Mouse (Mus musculus) urinary bladder, adult 2 months (tissue): ENCODE results near the gene Fam81a. TPM values are rescaled to one million over a fixed set of nuclear protein-coding genes. Genes with fewer than 3 reads are reported as not detected.
A peak's percentile ranks its signal among the peaks of the same experiment; 100 is the strongest.

Experiments
- DNase-seq: peaks from one replicate; pipeline ENCODE4 v3.0.0; 2022; ENCODE audit warnings: low spot score
- polyA plus RNA-seq: library from polyadenylated mRNA; depleted of rRNA; stranded (reverse); fragments of >200 nt; gene quantifications from 2 replicates; pipeline ENCODE4 v1.2.3, GENCODE M21; 2012

Gene Fam81a
- polyA plus RNA-seq, 1 experiment, result 1.6 TPM

DNA sequence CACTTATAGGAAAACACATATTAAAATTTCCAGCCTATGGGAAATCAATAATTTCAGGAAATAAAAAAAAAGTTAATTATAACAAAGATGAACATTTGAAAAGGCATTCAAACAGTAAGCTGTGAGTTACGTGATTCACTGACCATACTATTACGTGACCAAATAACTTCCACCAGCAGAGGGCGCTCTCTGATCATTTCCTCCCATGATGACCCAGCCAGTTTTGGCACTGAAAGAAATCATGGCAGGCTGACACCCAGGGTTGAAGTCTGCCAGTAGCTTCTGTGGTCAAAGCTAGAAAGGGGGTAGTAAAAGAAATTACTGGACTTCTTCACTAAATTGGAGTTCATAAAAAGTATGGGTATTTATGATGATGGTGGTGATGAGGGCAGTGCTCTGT, 33.1 kb downstream of the Fam81a start:
- DNase-seq, result peak; percentile 47

DNA sequence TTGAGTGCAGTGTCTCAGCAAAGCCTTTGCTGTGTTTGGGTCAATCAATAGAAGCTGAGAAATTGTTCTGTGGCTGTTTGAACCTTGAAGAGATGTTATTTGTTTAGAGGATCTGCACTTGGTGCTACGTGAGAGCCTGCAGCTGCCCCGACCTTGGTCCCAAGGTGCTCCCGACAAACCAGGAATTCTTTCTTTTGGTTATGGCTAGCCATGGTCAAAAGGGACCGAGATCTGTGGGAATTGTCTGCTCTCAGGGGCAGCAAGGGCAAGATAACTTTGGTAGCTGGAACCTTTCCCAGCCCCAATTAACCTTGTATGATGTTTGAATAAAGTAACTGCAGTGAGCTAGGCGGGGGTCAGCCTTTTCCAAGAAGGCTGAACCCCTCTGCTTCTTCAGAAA, 34.2 kb downstream of the Fam81a start:
- DNase-seq, result no peak

DNA sequence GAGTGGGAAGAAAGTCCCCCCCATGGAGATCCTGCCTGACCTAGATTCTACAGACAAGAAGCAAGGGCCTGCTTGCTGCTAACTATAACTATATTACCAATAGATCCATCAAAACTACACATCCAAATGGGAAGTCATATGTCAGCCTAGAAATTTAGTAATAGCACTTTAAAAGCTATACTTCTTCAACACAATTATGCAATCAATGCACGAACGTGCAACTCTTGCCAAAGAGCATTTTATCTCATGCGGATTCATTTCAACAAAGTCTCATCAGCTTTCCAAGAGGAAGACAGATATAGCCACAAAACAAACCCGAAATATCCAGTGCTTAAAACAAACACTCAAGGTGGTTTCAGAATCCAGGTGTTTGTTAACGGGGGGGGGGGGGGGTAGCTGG, 36.8 kb downstream of the Fam81a start:
- DNase-seq, result no peak

DNA sequence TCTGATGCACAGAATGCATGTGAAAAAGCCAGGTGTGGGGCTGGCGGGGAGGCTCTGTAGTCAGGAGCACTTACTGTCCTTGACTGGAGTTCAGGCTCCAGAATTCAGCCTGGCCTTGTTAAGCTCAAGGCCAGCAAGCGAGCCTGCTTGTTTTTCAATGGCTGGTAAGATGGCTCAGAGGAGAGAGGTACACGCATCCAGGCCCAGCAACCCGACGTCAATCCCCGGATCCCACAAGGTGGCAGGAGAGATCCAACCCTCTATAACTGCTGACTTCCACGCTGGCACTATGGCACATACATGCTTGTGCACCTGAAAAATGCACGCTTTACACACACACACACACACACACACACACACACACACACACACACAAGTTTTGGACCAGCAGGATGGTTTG, 39.3 kb downstream of the Fam81a start:
- no peak for DNase-seq

DNA sequence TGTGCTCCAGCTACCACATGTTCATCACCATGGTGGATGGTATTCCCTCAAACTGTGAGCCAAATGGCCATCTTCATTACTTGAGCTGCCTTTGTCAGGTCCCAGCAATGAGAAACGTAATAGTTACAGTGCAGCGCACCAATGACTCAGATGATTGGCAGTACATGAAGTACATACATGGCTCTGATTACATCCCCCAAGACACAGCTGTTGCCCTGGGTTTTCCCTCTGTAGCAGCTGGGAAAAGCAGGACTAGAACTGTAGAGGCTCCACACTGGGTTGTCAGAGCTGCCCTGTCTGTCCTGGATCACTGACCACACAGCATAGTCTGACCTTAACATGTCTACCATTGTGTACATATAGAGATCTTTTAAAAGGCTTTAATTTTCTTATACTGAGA, 44.8 kb downstream of the Fam81a start:
- DNase-seq, result no peak

DNA sequence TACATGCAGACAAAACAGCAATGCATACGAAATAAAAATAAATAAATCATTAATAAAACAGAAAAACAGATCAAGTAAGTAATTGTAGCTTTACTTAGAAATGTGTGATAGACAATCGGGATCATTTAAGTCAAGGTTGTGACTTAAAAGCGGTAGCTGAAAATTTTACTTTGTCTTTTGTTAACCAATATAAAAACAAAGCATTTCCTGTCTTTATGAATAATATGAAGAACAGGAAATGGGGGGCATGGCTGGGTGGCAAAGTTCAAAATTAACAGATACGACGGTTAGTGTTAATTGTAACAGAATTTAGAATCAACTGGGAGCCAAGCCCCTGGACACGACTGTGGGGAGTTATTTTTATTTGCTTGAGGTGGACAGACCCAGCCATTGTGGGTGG, 47.3 kb downstream of the Fam81a start:
- DNase-seq, result no peak

DNA sequence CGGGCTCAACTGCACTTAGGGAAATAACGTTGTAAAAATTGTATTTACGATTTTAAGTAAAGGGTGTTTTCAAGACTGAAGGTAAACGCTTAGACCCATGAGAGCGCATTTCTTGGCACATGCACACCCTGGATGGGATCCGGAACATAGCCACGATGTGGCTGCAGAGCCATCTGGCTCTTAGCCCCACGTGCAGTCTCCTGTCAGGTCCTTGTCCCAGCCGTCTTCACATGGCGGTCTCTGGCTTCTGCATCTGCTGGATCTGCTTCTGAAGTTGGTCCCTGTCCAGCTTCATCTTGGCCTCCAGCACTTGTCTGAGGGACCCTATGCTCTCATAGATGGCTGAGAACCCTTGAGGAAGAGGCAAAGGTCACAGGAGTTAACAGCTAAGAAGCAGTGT, 51.8 kb downstream of the Fam81a start:
- DNase-seq, result no peak

DNA sequence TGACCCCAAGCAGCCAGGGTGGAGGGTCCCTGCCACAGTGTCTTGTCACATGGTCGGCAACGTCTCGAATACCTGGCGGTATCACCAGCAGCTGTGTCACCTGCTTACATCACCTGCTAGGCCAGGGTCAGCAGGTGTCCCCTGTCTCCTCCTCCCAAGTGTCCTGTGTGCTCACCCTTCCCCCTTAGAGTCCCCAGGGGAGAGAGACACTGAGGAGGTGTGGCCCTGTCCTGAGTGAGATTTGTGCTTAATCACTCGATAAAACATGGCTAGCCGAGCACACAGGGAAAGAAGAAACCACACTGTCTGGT, 53.6 kb downstream of the Fam81a start:
- DNase-seq, result no peak

DNA sequence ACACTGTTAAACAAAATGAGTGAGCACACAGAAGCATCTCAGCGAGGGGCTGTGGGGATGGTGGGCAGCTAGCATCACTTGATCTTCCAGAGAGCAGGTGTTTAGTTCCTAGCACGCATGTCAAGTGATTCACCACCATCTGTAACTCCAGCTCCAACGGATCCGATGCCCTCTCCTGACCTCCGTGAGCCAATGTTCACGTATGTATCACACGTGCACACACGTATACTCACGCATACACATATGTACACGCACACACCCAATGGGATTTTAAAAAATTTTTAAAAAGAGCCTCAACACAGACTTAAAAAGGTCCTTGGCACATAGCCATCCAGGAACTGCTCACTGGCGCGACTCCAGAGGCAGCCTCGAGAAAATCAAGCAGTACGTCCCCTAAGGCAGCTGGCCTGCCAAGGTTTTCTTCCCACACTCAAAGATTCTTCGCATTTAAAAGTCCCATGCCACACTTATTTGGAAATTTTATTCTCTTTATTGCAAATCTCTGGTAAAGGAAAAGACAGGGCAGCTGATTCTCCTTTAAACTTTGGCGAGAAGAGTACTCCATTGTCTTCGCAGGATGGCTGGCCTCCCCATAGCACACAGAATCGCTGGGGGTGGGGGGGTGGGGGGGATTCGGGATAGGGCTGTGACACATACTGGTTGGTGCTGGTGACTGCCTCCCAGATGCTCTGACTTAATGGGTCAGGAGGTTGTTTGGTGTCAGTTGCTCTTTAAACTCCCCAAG, 54.1 kb downstream of the Fam81a start:
- no peak for DNase-seq

DNA sequence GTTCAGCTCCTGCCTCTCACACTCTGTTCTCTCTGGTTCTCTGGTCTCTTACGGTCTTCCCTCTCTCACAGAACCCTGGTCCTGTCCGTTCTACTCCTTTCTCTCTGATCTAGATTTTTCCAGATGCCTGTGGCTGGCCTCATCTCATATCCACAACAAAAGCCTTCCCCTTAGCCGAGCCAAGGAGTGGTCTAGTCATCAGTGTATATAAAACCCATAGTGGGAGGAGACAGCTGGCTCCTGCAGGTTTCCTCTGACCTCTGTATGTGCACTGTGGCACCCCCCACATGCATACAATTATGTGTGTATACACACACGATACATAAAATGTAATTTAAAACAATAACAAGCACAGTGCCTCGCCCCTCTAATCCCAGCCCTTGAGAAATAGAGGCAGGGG, 55.0 kb downstream of the Fam81a start:
- DNase-seq, result no peak

DNA sequence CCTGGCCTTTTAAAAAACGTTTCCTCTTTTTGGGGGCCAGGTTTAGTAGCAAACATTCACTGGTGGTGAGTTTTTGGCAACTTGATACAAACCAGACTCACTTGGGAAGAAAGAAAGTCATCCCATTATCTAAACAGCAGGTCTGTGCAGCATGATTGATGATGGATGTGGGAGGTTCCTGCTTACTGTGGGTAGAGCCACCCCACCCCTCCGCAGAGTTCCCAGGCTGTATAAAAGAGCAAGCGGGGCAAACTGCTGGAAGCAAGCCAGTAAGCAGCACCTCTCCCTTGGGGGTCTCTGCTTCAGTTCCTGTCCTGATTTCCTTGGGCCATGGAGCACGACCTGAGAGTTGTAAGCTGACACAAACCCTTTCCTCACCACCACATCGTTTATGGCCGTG, 56.3 kb downstream of the Fam81a start:
- DNase-seq, result no peak

DNA sequence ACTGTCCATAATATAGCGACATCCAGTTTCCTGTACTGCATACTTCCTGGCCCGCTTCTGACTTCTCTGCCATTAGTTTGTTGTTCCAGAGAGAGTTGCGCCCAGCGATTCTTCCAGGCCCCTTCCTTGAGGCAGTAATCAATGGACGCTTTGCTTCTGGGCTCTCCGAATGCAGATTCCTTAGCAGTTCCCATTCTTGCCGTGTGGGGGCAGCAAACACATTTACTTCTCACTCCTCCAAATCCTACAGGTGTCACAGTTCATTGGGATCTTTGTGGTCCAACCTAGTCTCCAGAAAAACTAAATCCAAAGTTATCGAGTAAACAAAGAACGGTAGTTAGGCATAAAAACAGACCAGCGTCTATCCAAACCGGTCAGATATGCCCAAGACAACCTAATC, 58.3 kb downstream of the Fam81a start:
- DNase-seq, result no peak

DNA sequence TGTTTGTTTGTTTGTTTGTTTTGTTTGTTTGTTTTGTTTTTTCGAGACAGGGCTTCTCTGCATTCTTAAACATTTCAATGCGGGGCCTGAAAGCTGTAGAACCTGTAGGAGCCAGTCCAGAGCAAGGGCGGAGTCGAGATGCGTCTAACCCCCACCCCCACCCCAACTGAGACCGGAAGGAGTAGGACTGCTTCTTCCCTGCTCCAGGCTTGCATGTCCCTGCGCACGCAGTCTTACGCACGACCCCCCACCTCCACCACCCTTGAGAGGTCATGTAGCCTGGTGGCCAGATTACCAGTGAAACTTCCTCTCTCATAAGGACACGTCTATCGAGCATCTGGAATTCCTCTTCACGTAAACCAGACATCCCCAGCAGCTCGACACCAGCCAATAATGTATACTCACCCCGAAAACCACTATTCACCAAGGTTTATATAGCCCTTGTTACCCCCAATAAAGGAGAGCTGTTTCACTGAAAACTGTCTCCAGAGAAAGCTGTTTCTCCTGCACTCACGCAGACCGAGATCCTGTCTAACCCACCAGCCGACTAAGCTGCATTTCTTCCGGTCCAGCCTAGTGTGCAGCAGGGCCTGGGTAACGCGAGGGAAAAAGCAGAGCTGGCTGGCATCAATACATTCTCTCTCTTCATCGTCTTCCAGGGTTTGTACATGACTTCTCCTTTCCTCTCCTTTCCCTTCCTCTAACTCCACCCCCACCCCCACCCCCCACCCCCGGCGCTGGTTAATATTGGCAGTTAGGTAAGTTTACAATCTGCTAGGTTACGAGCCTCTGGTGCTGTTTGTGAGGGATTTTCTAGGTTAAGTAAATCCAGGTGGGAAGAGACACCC, 59.8 kb downstream of the Fam81a start:
- DNase-seq, result no peak

DNA sequence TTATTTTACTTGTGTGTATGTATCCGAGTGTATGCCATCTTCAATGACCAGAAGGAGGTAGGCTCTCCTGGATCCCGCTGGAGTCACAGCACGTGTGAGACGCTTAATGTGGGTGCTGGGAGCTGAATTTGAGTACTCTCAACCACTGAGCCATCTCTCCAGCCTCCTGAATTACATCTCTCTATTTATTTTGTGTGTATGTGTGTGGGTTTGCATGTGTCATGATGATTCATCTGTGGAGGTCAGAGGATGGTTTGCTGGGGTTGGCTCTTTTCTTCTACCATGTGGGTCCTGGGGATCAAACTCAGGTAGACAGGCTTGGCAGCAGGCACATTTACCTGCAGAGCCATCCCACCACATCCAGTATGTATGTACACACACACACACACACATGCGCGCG, 60.6 kb downstream of the Fam81a start:
- no peak for DNase-seq

DNA sequence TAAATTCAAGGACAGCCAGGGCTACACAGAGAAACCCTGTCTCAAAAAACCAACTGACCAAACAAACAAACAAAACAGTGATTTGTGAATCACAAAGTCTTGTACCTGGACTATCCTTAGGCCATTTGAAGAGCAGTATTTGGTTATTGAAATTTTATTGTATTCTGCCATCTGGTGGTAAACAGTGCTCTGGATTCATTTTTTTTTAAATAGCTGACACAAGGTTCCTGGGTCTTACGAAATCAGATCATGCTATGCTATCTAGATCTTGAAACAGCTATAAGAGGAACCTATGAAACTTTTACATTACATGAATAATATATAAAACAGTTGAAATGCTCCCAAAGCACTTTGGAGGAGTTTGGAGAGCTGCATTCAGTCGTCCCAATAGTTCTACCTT, 61.4 kb downstream of the Fam81a start:
- no peak for DNase-seq

DNA sequence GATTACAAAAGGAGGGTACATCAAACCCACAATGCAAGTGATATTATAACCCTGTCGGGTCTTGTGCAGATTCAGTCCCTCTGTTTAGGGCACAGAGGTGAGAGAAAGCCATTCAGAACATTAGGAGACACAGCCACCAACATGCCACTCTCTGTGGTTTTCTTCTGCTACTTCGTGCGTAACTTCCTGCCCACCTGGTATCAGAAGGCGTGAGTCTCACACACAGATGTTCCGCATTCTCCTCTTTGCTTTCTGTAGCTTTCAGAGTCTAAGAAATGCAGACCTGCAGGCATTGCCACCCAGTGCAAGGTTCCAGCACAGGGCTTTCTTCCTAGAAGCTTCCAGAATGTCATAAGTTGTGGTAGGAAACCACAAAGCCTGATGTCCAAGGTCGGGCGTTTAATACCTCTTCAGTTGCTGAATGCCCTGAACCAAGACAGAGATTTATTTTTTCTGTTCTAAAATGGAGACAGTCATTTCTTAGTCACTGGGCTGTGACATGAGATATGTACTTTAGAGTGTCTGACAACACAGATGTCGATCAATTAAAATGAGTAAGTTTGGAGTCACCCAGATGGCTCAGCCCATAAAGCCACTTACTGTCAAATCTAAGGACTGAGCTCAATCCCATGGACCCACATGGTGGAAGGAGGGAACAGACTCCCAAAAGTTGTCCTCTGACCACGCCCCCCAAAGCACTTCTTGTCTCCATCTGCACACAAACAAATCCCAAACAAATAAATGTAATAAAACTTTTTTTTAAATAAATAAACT, 62.1 kb downstream of the Fam81a start:
- DNase-seq, result no peak

DNA sequence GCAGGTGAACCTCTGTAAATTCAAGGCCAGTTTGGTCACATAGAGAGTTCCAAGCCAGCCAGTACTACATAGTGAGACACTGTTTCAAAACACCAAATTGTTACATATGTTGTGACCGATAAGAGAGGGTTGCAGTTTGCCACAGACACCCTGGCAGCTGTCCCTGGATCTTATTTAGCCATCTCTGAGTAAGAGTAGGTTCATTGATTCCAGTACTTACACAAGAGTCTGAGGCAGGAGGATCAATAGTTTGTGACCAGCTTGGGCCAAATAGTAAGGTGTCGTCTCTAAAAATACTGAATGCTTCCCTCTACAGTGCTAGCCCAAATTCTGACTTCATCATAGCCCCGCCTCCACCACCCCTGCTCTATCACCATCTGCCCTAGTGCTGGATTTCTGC, 64.3 kb downstream of the Fam81a start:
- DNase-seq, result no peak

DNA sequence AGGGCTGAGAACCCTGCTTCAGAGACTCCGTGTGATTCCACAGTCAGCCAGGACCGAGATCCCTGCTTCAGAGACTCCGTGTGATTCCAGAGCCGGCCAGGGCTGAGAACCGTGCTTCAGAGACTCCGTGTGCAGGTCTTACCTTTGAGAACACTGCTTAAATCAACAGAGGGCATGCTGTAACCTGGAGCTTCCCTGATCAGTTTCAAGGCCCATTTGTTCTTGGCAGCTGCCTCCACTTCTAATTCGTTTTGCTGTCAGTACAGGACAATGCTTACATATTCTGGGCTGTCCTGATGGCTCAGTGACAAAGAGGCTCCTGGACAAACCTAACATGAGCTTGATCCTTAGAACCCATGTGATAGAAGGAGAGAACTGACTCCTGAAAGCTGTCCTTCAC, 65.2 kb downstream of the Fam81a start:
- no peak for DNase-seq

DNA sequence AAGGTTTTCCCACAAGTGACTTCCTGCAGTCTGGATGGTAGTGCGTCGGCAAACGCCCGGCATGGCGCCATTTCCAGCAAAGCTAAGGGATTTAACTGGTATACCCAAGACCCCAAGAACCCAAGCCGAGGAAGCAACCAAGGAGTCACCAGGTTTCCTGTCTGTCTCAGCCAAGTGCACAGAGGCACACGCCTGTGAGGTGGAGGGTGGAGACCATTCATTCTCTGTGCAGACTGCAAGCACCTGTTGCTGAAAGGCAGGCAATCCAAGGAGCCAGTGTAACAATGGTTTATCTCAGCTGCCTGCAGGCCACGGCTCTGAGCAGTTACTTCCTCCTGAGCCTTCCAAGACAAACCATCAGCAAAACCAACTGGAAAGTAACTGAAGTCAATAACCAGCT, 70.0 kb downstream of the Fam81a start:
- no peak for DNase-seq

DNA sequence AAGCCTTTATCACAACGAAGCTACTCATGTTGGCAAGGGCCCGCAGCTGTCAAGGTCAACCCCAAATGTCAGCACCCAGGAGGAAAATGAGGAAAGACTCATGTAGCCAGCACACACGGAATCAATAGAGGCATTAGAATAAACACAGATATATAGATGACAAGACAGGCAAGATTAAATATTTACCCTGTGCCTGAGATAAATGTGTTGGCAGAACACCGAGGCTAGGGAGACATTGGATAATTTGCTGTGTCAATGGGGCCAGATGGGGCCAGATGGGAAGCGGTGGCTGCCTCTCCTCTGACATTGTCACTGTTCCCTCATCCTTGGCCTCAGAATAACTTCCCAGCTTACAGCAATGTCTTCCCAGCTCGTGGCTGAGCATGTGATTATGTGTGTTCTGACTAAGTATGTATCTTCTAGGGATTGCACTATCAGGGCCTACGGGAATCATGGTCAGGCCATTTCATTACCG, 72.4 kb downstream of the Fam81a start:
- no peak for DNase-seq

DNA sequence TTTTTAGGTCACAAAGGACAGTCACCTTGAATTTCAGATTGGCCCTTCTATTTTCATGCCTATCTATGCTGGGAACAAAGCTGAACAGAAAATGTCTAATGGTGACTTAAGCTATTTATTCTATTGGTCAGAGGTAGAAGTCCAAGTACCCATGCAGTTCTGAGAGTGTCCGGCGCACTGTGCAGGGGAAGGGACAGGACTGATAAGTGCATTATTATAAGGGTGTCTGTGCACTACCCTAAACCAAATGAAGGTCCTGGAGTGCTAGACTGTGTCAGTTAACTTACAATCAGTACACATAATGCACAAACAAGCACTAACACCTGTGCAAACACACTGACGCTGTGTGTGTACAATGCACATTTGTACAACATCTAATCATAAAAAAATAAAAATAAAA, 74.9 kb downstream of the Fam81a start:
- no peak for DNase-seq

DNA sequence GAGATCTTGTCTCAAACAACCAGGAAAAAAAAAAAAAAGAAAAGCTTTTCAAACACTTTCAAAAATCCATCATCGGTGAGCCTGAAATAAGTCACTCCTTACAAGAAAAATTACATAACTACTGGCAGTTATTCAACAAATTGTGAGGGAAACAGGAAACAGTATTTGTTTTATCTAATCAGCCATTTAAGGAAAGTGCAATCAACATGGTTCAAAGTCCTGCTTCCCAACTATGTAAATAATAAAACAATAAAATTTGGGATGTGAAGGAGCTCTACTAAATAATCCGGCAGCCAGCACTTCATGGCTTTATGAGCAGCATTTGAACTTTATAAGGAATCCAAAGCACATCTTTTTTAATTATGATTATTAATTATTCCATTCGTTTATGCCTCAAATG, 80.3 kb downstream of the Fam81a start:
- DNase-seq, result no peak

DNA sequence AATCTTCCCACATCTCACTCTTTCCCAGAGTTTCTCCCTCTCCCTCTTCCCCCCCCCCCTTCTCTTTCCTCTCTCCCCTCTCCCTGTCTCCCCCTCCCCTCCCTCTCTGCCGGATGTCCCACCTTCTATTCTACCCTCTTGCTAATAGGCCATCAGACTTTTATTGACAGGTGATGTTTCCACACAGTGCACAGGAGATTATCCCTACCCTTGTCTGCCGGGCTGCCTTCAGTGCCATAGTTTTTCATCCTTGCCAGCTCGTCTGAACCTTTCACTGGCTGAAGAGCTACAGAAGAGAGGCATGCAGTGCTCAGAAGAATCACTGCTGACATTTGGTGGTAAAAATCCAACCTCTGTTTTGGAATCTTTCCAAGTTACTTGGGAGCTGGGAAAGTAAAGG, 88.9 kb downstream of the Fam81a start:
- no peak for DNase-seq
